Mouse (Mus musculus) spleen, postnatal 0 days (tissue): ENCODE data around the gene Calm4. TPM values are rescaled to one million over a fixed set of nuclear protein-coding genes. Genes with fewer than 3 reads are reported as not detected.

Source experiments
- polyA plus RNA-seq: library from polyadenylated mRNA; unstranded; fragments of >200 nt; fragmentation: Nextera tagmentation; extraction: Ambion mirVana; gene quantifications from 2 replicates; pipeline ENCODE4 v1.2.1, GENCODE M21; 2015

Gene Calm4
- 0.28 TPM in 1 of 2 replicates, not detected in the other for polyA plus RNA-seq

GRCm38 (mm10) chr13:3837312-3837807, at the start of gene Calm4:
Gene Calm4, plus strand, starts transcription at chr13:3837757.

GRCm38 (mm10) chr13:3804186-3804585, 33.4 kb upstream of the Calm4 start, which contains the start of gene Calml3:
Gene Calml3, minus strand, starts transcription at chr13:3804316.

GRCm38 (mm10) chr13:3853648-3854333, 16.2 kb downstream of the Calm4 start, which contains the start of gene Calm5:
Gene Calm5, plus strand, starts transcription at chr13:3854173.

Other genes starting within 250 kb of the Calm4 start
- 5.0 and 5.5 TPM in 2 replicates for gene Fam208b, start 226.6 kb upstream of the Calm4 start, polyA plus RNA-seq
- gene Asb13, start 203.7 kb upstream of the Calm4 start, polyA plus RNA-seq = 2.3 TPM in 2 replicates
- gene Calml3, start 33.4 kb upstream of the Calm4 start, polyA plus RNA-seq = not detected in 2 replicates
- gene Calm5, start 16.4 kb downstream of the Calm4 start, polyA plus RNA-seq = not detected in 2 replicates
- 54.9 and 61.7 TPM in 2 replicates for gene Net1, start 80.5 kb downstream of the Calm4 start, polyA plus RNA-seq
- not detected in 2 replicates for gene Tubal3, start 80.5 kb downstream of the Calm4 start, polyA plus RNA-seq
- not detected in 2 replicates for gene Ucn3, start 107.6 kb downstream of the Calm4 start, polyA plus RNA-seq
- gene Akr1c14, start 211.3 kb downstream of the Calm4 start, polyA plus RNA-seq = 1.4 and 1.6 TPM in 2 replicates